Mouse (Mus musculus): Measurements from ENCODE around the gene Ncoa7. TPM values are rescaled to one million over a fixed set of nuclear protein-coding genes. Genes with fewer than 3 reads are reported as not detected.

Gene Ncoa7
- polyA plus RNA-seq (2014; fragmentation: Nextera tagmentation; extraction: Ambion mirVana) = 23.9 and 26.6 TPM in 2 replicates

- H3K27ac ChIP-seq = peak within 1 kb of the TSS; percentile 91
- no peaks in the 10 kb centered on the region; the same call in 1 of the 2 replicates for H3K4me1 ChIP-seq (replicated peaks; ENCODE audit: control insufficient read depth, insufficient read depth, low read length)
- peak within 1 kb of the TSS; percentile 80 for H3K9ac ChIP-seq
- WGBS = 0% methylated on average over 82 of the region's 89 CpGs
- peak within 1 kb of the TSS; percentile 73 for H3K4me3 ChIP-seq (replicated peaks; ENCODE audit: low read length)
- H3K27me3 ChIP-seq (ENCODE audit: control insufficient read depth, insufficient read depth, low read length) = no peaks in the 10 kb centered on the region
- H3K36me3 ChIP-seq (replicated peaks; ENCODE audit: control insufficient read depth, insufficient read depth) = no peaks in the 10 kb centered on the region
- peak; percentile 94 for ATAC-seq (ENCODE audit: low FRiP score)
- DNase-seq (ENCODE audit: low spot score) = peak; percentile 73
- peak within 1 kb of the TSS; percentile 62 for H3K4me2 ChIP-seq (replicated peaks)
- H3K9me3 ChIP-seq (ENCODE audit: control insufficient read depth, low read length) = no peaks in the 10 kb centered on the region
These were observed at the start of gene Ncoa7 for GRCm38 (mm10) chr10:30802681-30803586. Gene Ncoa7 (minus strand): TSS chr10:30803326.

DNA sequence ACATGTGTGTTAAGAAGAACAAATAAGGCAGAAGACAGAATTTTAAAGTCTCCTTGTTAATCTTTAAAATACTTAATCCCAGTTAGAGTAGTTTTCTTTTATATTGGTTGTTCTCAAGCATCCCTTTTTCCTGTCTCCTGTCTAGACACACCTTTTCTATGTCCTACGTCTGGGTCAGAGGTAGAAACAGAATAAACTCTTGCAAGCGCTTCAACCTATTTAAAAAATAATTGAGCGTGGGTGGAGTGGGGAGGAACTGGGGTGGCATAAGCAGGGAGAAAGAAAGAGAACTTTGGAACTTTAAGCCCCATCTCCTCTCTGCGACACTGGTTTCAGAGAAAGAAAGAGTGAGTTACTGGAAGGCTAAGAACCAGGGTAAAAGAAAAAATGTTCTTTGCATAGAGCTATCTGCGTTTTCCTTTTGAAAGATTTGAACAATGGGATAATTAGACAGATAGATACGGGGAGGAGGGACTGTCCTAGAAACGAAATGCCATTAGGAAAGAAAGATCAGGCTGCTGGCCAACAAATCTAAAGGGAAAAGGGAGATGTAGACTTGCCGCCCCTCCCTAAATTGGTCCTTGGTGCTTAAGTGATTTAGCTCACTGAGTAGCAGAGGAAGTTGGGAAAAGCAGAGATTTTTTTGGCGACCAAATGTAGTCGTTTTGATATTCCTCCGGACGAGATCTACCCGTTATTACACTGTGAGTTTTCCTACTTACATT lies 42.1 kb upstream of the Ncoa7 start:
- Histone ChIP-seq H3K4me2 (replicated peaks) (no peak overlapping the region), H3K27me3 (ENCODE audit: control insufficient read depth, insufficient read depth, low read length) (peaks cover 61% of the 10 kb centered on the region), H3K4me3 (replicated peaks; ENCODE audit: low read length) (no peak overlapping the region), H3K4me1 (replicated peaks; ENCODE audit: control insufficient read depth, insufficient read depth, low read length) (peaks cover 22% of the 10 kb centered on the region), H3K36me3 (replicated peaks; ENCODE audit: control insufficient read depth, insufficient read depth) (no peaks in the 10 kb centered on the region), H3K9ac (no peak overlapping the region), H3K9me3 (ENCODE audit: control insufficient read depth, low read length) (no peaks in the 10 kb centered on the region), H3K27ac (no peak overlapping the region)
- no peak for DNase-seq (ENCODE audit: low spot score)
- ATAC-seq (ENCODE audit: low FRiP score) = no peak
- WGBS = 14% methylated on average over 13 of the region's 13 CpGs

DNA sequence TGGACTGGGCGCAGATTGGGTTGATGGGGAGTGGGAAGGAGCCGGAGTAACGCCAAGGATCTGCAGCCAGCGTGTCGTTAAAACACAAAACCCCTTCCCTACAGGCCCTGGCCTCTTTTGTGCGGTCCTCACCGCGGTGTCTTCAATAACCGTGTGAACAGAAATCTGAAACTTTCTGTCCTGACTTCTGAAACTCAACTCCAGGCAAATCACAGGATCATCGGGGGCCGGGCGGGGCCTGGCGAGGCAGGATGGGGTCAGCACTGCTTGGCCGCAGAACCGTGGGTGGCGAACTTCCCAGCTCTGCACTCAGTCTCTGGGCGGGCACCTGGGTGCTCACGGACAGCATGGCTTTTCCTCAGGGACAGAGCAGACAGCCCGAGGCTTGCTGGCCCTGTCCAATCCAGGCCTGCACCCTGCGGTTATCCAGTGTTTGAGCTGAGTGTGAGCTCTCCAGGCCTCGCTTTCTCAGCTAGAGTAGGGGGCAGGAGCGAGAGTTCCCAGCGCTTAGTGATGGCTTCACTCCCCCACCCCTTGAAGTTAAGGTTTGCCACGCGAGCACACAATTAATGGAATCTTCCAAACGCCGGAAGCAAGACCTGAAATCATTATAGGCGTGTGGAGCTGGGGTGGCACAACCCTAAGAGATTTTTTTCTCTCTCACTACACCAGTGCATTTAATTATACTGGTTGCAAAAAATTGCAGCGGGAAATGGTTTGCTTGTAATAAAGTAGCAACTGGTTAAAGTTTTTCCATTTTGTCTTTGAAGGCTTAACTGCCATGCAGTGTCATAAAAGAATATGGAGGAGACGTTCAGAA lies 41.3 kb upstream of the Ncoa7 start:
- Histone ChIP-seq H3K36me3 (replicated peaks; ENCODE audit: control insufficient read depth, insufficient read depth) (no peaks in the 10 kb centered on the region), H3K4me2 (replicated peaks) (peak overlapping the region; percentile 89), H3K27ac (no peak overlapping the region), H3K9me3 (ENCODE audit: control insufficient read depth, low read length) (no peaks in the 10 kb centered on the region), H3K4me1 (replicated peaks; ENCODE audit: control insufficient read depth, insufficient read depth, low read length) (peaks cover 22% of the 10 kb centered on the region), H3K27me3 (ENCODE audit: control insufficient read depth, insufficient read depth, low read length) (peaks cover 61% of the 10 kb centered on the region), H3K9ac (peak overlapping the region; percentile 16; the same call in 1 of the 2 replicates), H3K4me3 (replicated peaks; ENCODE audit: low read length) (peak overlapping the region; percentile 62)
- WGBS = 2% methylated on average over 30 of the region's 30 CpGs
- no peak for DNase-seq (ENCODE audit: low spot score)
- ATAC-seq (ENCODE audit: low FRiP score) = no peak

GRCm38 (mm10) chr10:30843438-30844190 lies 40.5 kb upstream of the Ncoa7 start:
- DNase-seq (ENCODE audit: low spot score) (no peak), ATAC-seq (ENCODE audit: low FRiP score) (no peak; the same call in none of the 2 replicates)
- H3K27ac ChIP-seq = no peak overlapping the region
- peaks cover 22% of the 10 kb centered on the region for H3K4me1 ChIP-seq (replicated peaks; ENCODE audit: control insufficient read depth, insufficient read depth, low read length)
- under 1% methylated on average over 21 of the region's 21 CpGs for WGBS
- H3K9me3 ChIP-seq (ENCODE audit: control insufficient read depth, low read length) = no peaks in the 10 kb centered on the region
- H3K9ac ChIP-seq = peak overlapping the region; percentile 31; the same call in 1 of the 2 replicates
- no peaks in the 10 kb centered on the region for H3K36me3 ChIP-seq (replicated peaks; ENCODE audit: control insufficient read depth, insufficient read depth)
- H3K4me3 ChIP-seq (replicated peaks; ENCODE audit: low read length) = peak overlapping the region; percentile 62
- peaks cover 61% of the 10 kb centered on the region for H3K27me3 ChIP-seq (ENCODE audit: control insufficient read depth, insufficient read depth, low read length)
- H3K4me2 ChIP-seq (replicated peaks) = peak overlapping the region; percentile 89

- Histone ChIP-seq H3K27me3 (ENCODE audit: control insufficient read depth, insufficient read depth, low read length) (peaks cover 61% of the 10 kb centered on the region), H3K4me3 (replicated peaks; ENCODE audit: low read length) (peak within 1 kb of the TSS; percentile 62), H3K9ac (peak within 1 kb of the TSS; percentile 59), H3K36me3 (replicated peaks; ENCODE audit: control insufficient read depth, insufficient read depth) (no peaks in the 10 kb centered on the region), H3K4me1 (replicated peaks; ENCODE audit: control insufficient read depth, insufficient read depth, low read length) (peaks cover 22% of the 10 kb centered on the region), H3K27ac (peak within 1 kb of the TSS; percentile 63; the same call in 1 of the 2 replicates), H3K4me2 (replicated peaks) (peak within 1 kb of the TSS; percentile 89), H3K9me3 (ENCODE audit: control insufficient read depth, low read length) (no peaks in the 10 kb centered on the region)
- peak; percentile 100 for ATAC-seq (ENCODE audit: low FRiP score)
- DNase-seq (ENCODE audit: low spot score) = peak; percentile 96
- WGBS = under 1% methylated on average over 68 of the region's 70 CpGs
These were observed 39.7 kb upstream of the Ncoa7 start, which contains the start of gene Hey2 for GRCm38 (mm10) chr10:30842643-30843437. Gene Hey2 (minus strand): TSS chr10:30842801.

DNA sequence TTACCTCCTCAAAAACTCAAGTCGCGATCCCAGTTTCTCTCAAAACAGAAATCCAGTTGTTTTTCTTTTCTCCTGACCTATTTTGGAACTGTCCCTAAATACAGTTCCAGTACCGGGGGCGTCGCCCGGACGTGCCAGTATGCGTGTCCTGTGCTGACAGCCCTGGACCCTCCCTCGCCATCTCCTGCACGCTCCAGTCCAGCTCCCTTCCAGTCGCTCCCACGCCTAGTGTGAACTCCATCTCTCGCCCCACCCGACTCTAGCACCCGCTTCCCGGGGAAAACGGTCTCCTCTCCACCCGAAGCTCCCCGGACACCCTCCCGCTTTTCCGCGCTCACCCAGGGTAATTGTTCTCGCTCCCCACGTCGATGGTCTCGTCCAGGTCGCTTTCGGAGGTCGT lies 39.1 kb upstream of the Ncoa7 start:
- Histone ChIP-seq H3K27me3 (ENCODE audit: control insufficient read depth, insufficient read depth, low read length) (peaks cover 60% of the 10 kb centered on the region), H3K4me3 (replicated peaks; ENCODE audit: low read length) (peak overlapping the region; percentile 62)

GRCm38 (mm10) chr10:30840824-30841223 lies 37.7 kb upstream of the Ncoa7 start:
- H3K36me3 ChIP-seq (replicated peaks; ENCODE audit: control insufficient read depth, insufficient read depth) = no peaks in the 10 kb centered on the region
- peaks cover 22% of the 10 kb centered on the region for H3K4me1 ChIP-seq (replicated peaks; ENCODE audit: control insufficient read depth, insufficient read depth, low read length)
- H3K4me2 ChIP-seq (replicated peaks) = peak overlapping the region; percentile 89
- H3K27ac ChIP-seq = no peak overlapping the region
- peak overlapping the region; percentile 62; the same call in 1 of the 2 replicates for H3K4me3 ChIP-seq (replicated peaks; ENCODE audit: low read length)
- DNase-seq (ENCODE audit: low spot score) (no peak), ATAC-seq (ENCODE audit: low FRiP score) (no peak)
- WGBS = 74% methylated on average over 5 of the region's 5 CpGs
- no peaks in the 10 kb centered on the region for H3K9me3 ChIP-seq (ENCODE audit: control insufficient read depth, low read length)
- no peak overlapping the region for H3K9ac ChIP-seq
- peaks cover 46% of the 10 kb centered on the region for H3K27me3 ChIP-seq (ENCODE audit: control insufficient read depth, insufficient read depth, low read length)

More for the DNA sequence above, 39.1 kb upstream of the Ncoa7 start:
- no peak for DNase-seq (ENCODE audit: low spot score)
- H3K4me2 ChIP-seq (replicated peaks) = peak overlapping the region; percentile 89
- peak overlapping the region; percentile 59 for H3K9ac ChIP-seq
- peak; percentile 52 for ATAC-seq (ENCODE audit: low FRiP score)
- WGBS = under 1% methylated on average over 29 of the region's 29 CpGs
- H3K27ac ChIP-seq = peak overlapping the region; percentile 63; the same call in 1 of the 2 replicates
- peaks cover 22% of the 10 kb centered on the region for H3K4me1 ChIP-seq (replicated peaks; ENCODE audit: control insufficient read depth, insufficient read depth, low read length)
- H3K36me3 ChIP-seq (replicated peaks; ENCODE audit: control insufficient read depth, insufficient read depth) = no peaks in the 10 kb centered on the region
- H3K9me3 ChIP-seq (ENCODE audit: control insufficient read depth, low read length) = no peaks in the 10 kb centered on the region

Measured in hindbrain, embryonic 14.5 days (tissue).